Mouse (Mus musculus) B cell, adult (primary cell): ENCODE data around the gene Psmd8. TPM values are rescaled to one million over a fixed set of nuclear protein-coding genes. Genes with fewer than 3 reads are reported as not detected.

Experiments used
- total RNA-seq: library from RNA; stranded (reverse); gene quantifications from 4 replicates; pipeline ENCODE4 v1.2.4, GENCODE M21; 2023; ENCODE audit not compliant: inconsistent age

Gene Psmd8
- 229 to 259 TPM (median 253 TPM) in 4 replicates for total RNA-seq

DNA sequence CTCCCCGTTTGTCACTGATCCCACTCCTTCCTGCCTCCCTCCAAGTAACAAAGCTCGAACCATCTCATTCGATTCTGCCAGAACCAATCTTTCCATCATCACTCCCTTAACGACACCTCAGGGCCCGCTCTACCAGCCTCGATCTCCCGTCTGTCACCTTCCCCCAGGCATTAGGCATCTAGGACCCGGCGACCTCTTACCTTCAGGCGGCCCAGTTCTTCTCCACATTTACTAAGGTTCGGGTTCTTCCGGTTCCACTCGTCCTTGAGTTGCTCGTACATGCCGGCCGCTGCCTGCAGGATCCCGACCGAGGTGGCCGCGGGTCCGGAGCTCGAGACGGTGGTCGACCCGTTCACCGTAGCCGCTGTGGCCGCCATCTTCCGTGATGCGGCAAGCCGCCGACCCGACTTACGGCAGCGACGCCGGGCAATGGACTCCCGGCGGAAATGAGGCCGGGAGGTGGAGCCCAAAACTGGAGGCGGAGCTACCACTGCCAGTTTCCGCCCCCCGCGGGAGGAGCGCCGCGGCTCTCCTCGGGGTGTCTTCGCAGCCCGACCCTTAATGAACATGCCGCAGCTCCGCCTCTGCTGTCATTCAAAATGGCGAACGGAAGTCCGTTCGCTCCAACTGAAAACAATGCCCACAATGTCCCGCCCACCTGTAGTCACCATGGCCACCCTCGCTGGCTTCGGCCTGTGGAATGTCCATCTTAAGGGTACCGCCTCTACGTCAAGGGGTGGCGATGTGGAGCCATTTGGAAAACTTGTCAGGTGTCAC is at the start of gene Psmd8:
TSS of gene Psmd8 (minus strand) at position 625 of the 777 bp plus-strand sequence.

GRCm38 (mm10) chr7:29213675-29214082 is 33.2 kb upstream of the Psmd8 start, which contains the start of gene Catsperg1:
Catsperg1 (minus strand) TSS chr7:29214035.

DNA sequence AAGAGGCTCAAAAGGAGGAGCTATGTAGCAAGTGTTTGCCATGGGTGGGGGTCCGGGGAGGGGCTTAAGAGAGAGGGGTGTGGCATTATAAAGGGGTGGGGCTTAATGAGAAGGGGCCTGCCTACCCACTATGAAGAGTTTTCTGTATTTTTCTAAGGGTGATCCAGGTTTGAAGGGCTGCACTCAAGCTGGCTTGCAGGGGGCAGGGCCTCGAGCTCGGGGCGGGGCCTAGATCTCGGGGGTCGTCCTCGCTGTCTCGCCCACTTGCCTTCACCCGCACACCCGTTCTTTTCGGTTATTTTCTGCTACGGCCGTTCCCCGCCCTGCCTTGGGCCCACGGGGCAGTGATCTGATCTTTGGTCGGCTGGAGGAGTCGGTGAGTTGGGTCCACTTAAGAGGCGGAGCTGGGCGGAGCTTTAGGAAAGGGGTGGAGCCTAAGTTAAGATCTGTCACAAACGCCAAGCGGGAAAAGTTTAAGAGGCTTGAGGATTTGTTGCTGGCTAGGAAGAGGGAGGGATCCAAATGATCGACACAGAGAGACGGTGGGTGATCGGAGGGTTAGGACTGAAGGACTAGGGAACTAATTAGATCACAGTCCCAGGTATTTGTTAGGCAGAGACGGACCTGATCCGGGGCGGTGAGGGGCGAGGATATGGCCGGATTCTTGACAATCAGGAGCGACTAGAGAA is 10.3 kb downstream of the Psmd8 start, which contains the start of the genes Ggn and Spred3:
TSS of gene Ggn (plus strand) at position 145 of the 689 bp plus-strand sequence.
TSS of gene Spred3 (minus strand) at position 346 of the 689 bp plus-strand sequence.

DNA sequence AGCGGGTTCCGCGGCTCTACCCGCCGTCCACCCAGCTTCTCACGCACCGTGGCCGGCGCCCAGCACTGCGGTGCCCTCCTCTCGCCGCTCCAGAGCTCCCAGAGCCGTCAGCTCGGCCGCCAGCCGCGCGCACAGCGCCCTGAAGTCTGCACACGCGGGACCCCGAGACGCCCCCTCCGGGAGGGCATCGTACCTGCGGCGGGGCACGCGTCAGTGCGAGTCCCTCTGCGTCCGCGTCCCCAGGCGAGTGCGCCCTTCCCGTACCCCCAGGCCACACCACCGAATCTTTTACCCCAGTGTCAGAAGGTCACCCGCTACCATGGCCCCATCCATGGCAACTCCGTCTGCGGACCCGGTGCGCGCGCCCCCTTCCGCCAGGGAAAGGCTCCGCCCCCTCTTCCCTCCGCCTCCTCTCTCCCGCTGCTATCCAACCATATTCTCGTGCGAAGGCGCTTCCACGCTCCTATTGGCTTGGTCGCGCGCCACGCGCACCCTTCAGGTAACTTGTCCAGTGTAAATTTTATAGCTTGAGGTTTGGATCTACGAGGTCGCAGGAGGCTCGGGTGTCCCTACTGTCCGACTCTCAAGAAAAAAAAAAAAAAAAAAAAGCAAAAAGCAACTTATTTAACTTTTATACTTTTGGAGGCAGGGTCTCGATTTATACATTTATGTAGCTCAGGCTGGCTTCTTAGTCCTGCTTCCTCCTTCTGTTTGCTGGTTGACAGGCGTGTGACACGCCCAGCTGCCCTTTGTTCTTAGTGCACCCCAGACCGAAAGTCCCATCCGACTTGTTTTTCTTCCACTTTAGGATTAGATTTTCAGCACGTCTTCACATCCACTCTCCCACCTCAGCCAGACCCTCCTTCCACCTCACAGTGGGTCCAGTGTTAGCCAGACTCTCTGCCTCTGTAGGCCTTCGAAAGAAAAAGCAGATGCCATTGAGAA is 24.4 kb downstream of the Psmd8 start, which contains the start of gene Fam98c:
TSS of gene Fam98c (minus strand) at position 397 of the 945 bp plus-strand sequence.

DNA sequence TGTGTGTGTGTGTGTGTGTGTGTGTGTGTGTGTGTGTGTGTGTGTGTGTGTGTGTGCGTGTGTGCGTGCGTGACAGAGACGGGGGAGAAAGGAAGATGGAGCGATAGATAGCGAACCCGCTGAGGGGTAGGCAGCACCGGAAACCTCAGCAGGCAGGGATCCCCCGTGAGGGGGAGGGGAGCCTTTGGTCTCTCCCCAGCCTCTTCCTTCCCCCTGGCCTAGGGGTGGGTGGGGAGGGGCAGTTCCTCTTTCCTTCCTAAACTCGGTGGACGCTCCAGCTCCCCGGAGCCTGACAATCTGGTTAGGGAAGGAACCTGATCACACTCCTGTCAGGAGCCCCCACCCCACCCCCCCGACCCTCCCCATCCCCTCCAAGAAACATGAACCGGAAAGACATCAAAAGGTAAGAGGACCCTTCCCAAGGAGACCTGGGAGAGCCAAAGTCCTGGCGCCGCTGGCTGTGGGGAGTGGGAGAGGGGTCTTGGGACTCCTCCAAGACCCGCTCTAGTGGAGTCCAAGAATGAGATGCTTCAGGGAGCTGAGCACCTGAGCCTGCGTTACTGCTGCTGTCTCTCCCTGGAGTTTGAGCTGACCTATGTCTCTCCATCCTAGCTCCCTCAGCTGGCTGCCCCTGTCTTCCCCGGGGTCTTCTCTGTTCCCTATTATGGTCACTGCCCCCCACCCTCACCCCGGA is 45.7 kb downstream of the Psmd8 start, which contains the start of gene Rasgrp4:
TSS of gene Rasgrp4 (plus strand) at position 159 of the 694 bp plus-strand sequence.

GRCm38 (mm10) chr7:29124970-29125369 is 55.5 kb downstream of the Psmd8 start, which contains the start of gene Ryr1:
Ryr1 (minus strand) TSS chr7:29125179.

Other genes starting within 250 kb of the Psmd8 start
- gene Actn4, start 218.4 kb downstream of the Psmd8 start, total RNA-seq: 120 to 137 TPM (median 132 TPM) in 4 replicates
- 261 to 296 TPM (median 278 TPM) in 4 replicates for gene Eif3k, start 198.8 kb downstream of the Psmd8 start, total RNA-seq
- 348 to 381 TPM (median 367 TPM) in 4 replicates for gene Map4k1, start 198.7 kb downstream of the Psmd8 start, total RNA-seq
- 0.39 to 0.64 TPM (median 0.42 TPM) in 4 replicates for gene Ryr1, start 55.5 kb downstream of the Psmd8 start, total RNA-seq
- gene Rasgrp4, start 45.9 kb downstream of the Psmd8 start, total RNA-seq: 2.6 to 6.3 TPM (median 3.7 TPM) in 4 replicates
- gene Fam98c, start 24.5 kb downstream of the Psmd8 start, total RNA-seq: 27.4 to 34.3 TPM (median 28.2 TPM) in 4 replicates
- not detected in 4 replicates for gene Ggn, start 10.5 kb downstream of the Psmd8 start, total RNA-seq
- 2.1 to 3.2 TPM (median 2.7 TPM) in 4 replicates for gene Spred3, start 10.3 kb downstream of the Psmd8 start, total RNA-seq
- gene Catsperg1, start 33.3 kb upstream of the Psmd8 start, total RNA-seq: 1.7 to 2.1 TPM (median 1.9 TPM) in 4 replicates
- 0.93 to 1.3 TPM (median 1.3 TPM) in 4 replicates for gene Kcnk6, start 51.8 kb upstream of the Psmd8 start, total RNA-seq
- gene Yif1b, start 57.6 kb upstream of the Psmd8 start, total RNA-seq: 22.0 to 32.5 TPM (median 26.5 TPM) in 4 replicates
- gene 2200002D01Rik, start 67.8 kb upstream of the Psmd8 start, total RNA-seq: 0.69 to 4.9 TPM (median 2.4 TPM) in 4 replicates
- gene Spint2, start 101.2 kb upstream of the Psmd8 start, total RNA-seq: 31.9 to 43.7 TPM (median 34.7 TPM) in 4 replicates
- not detected in 4 replicates for gene Ppp1r14a, start 108.6 kb upstream of the Psmd8 start, total RNA-seq
- 0.16 to 1.6 TPM (median 0.87 TPM) in 4 replicates for gene Dpf1, start 123.2 kb upstream of the Psmd8 start, total RNA-seq